Mouse (Mus musculus) gastrocnemius, postnatal 4 days (tissue): ENCODE data around the gene Crbn. TPM values are rescaled to one million over a fixed set of nuclear protein-coding genes. Genes with fewer than 3 reads are reported as not detected.

Experiments used
- DNase-seq, 2 experiments: peaks; one replicate each; pipeline ENCODE4 v3.0.0; 2021 to 2022; ENCODE audit warnings: low spot score in 2 of 2, mixed read lengths in 2 of 2
- long read RNA-seq, 2 experiments: library from polyadenylated mRNA; stranded (forward); transcript quantifications; one replicate each; pipeline ENCODE4 v2.0.0; 2021
- total RNA-seq, 2 experiments: library from RNA; stranded (reverse); gene quantifications; 2 replicates each; pipeline ENCODE4 v1.2.3; 2021

Gene Crbn
- 10 to 100 TPM; 36.7 to 40.1 TPM for total RNA-seq
- long read RNA-seq, experiment 1, transcript Crbn-202 (11 exons, 2,084 nt) = major isoform, 34 of 48 reads
- long read RNA-seq, experiment 1, partial matches to known transcripts = 4 of 48 reads
- long read RNA-seq, experiment 1, other reads (novel, unspliced or antisense) = 5 of 48 reads
- long read RNA-seq, experiment 2, transcript Crbn-202 (11 exons, 2,084 nt) = major isoform, 14 of 25 reads
- long read RNA-seq, experiment 2, partial matches to known transcripts = 0 of 25 reads
- long read RNA-seq, experiment 2, other reads (novel, unspliced or antisense) = 5 of 25 reads

- DNase-seq = peak; percentile 88 to 91
Observed at GRCm38 (mm10) chr6:106799333-106800226, at the start of gene Crbn. Gene Crbn (minus strand): TSS chr6:106800077.

GRCm38 (mm10) chr6:106840181-106840580, 40.3 kb upstream of the Crbn start:
- no peak for DNase-seq

GRCm38 (mm10) chr6:106838053-106838452, 38.2 kb upstream of the Crbn start:
- DNase-seq = no peak

GRCm38 (mm10) chr6:106835316-106835715, 35.4 kb upstream of the Crbn start:
- DNase-seq = no peak

GRCm38 (mm10) chr6:106822329-106822728, 22.5 kb upstream of the Crbn start:
- DNase-seq = peak in 1 of 2 experiments; percentile 20

GRCm38 (mm10) chr6:106820566-106820965, 20.7 kb upstream of the Crbn start:
- DNase-seq = no peak

GRCm38 (mm10) chr6:106819906-106820305, 20.0 kb upstream of the Crbn start:
- DNase-seq = no peak

- DNase-seq = no peak
Observed at GRCm38 (mm10) chr6:106819246-106819645, 19.4 kb upstream of the Crbn start.

- no peak for DNase-seq
Observed at GRCm38 (mm10) chr6:106810686-106811085, 10.8 kb upstream of the Crbn start.

GRCm38 (mm10) chr6:106809161-106809560, 9.3 kb upstream of the Crbn start:
- DNase-seq = no peak

GRCm38 (mm10) chr6:106804904-106805303, 5.0 kb upstream of the Crbn start:
- no peak for DNase-seq

- DNase-seq = no peak
Observed at GRCm38 (mm10) chr6:106800227-106800557, 315 bp upstream of the Crbn start.

- DNase-seq = no peak
Observed at GRCm38 (mm10) chr6:106794094-106794814, 5.6 kb downstream of the Crbn start.

- no peak for DNase-seq
Observed at GRCm38 (mm10) chr6:106793621-106794020, 6.3 kb downstream of the Crbn start.

GRCm38 (mm10) chr6:106793088-106793487, 6.8 kb downstream of the Crbn start:
- DNase-seq = no peak

- no peak for DNase-seq
Observed at GRCm38 (mm10) chr6:106792486-106792885, 7.4 kb downstream of the Crbn start.

GRCm38 (mm10) chr6:106791429-106791828, 8.4 kb downstream of the Crbn start:
- DNase-seq = no peak

GRCm38 (mm10) chr6:106787138-106787537, 12.7 kb downstream of the Crbn start:
- DNase-seq = no peak

GRCm38 (mm10) chr6:106770046-106770445, 29.8 kb downstream of the Crbn start:
- no peak for DNase-seq

GRCm38 (mm10) chr6:106769290-106769866, 30.5 kb downstream of the Crbn start:
- no peak for DNase-seq

GRCm38 (mm10) chr6:106768640-106769289, 31.1 kb downstream of the Crbn start, which contains the start of gene Trnt1:
Gene Trnt1 (plus strand): TSS chr6:106769120.
- peak; percentile 93 to 99 for DNase-seq
